Mouse (Mus musculus) bone marrow macrophage, adult 2 months (primary cell): ENCODE results near the gene Cpsf3. TPM values are rescaled to one million over a fixed set of nuclear protein-coding genes. Genes with fewer than 3 reads are reported as not detected.

Experiments used
- H3K27ac ChIP-seq: 2 replicates; pipeline ENCODE4 v1.5.1; 2012; ENCODE audit warnings: low read depth, low read length; ENCODE audit not compliant: insufficient read depth
- H3K4me1 ChIP-seq: 2 replicates; pipeline ENCODE4 v1.6.1; 2012; ENCODE audit warnings: low read length; ENCODE audit not compliant: control insufficient read depth, insufficient read depth
- H3K4me3 ChIP-seq: 2 replicates; pipeline ENCODE4 v1.5.1; 2012; ENCODE audit warnings: mild to moderate bottlenecking, low read length, moderate library complexity; ENCODE audit not compliant: insufficient read depth
- CTCF ChIP-seq: IDR thresholded peaks from 2 replicates; pipeline ENCODE4 v1.5.1; 2012; ENCODE audit warnings: low read depth, mild to moderate bottlenecking, low read length, moderate library complexity
- POLR2A ChIP-seq: IDR thresholded peaks from 2 replicates; pipeline ENCODE4 v1.6.1; 2012; ENCODE audit warnings: mild to moderate bottlenecking, low read depth, low read length, borderline replicate concordance
- polyA plus RNA-seq: library from polyadenylated mRNA; stranded (reverse); fragments of >200 nt; gene quantifications from 2 replicates; pipeline ENCODE4 v1.2.4, GENCODE M21; 2012; ENCODE audit not compliant: missing spikeins, insufficient read depth, insufficient read length

Cpsf3 gene
- polyA plus RNA-seq, 1 experiment, result 70.0 TPM

- Histone ChIP-seq H3K27ac (no peak overlapping the region), H3K4me3 (no peak overlapping the region), H3K4me1 (peaks cover 10% of the 10 kb centered on the region)
- TF ChIP-seq POLR2A, result no peak
- TF ChIP-seq CTCF, result peak; percentile 34; the same call in 1 of the 2 replicates
These were observed 19.0 kb upstream of the Cpsf3 start for GRCm38 (mm10) chr12:21265946-21266783.

DNA sequence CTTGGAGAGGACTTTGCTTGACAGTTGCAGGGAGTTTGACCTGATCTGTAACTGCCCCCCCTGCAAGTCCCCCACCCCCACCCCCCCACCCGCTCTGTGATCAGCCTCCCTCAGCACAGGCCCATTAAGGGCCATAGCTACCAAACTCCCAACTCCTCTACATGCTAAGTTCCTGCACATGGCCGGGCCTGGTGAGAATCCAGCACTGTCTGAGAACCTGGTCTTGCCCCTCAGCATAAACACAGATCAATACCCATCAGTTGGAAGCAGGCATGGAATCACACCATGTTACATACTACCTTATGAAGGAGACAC, 18.4 kb upstream of the Cpsf3 start:
- Histone ChIP-seq H3K4me3 (no peak overlapping the region), H3K27ac (no peak overlapping the region), H3K4me1 (peaks cover 10% of the 10 kb centered on the region)
- TF ChIP-seq POLR2A, result no peak
- TF ChIP-seq CTCF, result no peak; the same call in 1 of the 2 replicates

GRCm38 (mm10) chr12:21268083-21268616, 17.0 kb upstream of the Cpsf3 start:
- no peak overlapping the region for H3K27ac ChIP-seq
- peaks cover 10% of the 10 kb centered on the region for H3K4me1 ChIP-seq
- TF ChIP-seq POLR2A (no peak), CTCF (no peak)
- H3K4me3 ChIP-seq, result no peak overlapping the region

GRCm38 (mm10) chr12:21274446-21274845, 10.7 kb upstream of the Cpsf3 start:
- Histone ChIP-seq H3K4me3 (no peak overlapping the region), H3K27ac (no peak overlapping the region), H3K4me1 (peaks cover 3% of the 10 kb centered on the region; the same call in 1 of the 2 replicates)
- TF ChIP-seq CTCF (no peak), POLR2A (no peak)

DNA sequence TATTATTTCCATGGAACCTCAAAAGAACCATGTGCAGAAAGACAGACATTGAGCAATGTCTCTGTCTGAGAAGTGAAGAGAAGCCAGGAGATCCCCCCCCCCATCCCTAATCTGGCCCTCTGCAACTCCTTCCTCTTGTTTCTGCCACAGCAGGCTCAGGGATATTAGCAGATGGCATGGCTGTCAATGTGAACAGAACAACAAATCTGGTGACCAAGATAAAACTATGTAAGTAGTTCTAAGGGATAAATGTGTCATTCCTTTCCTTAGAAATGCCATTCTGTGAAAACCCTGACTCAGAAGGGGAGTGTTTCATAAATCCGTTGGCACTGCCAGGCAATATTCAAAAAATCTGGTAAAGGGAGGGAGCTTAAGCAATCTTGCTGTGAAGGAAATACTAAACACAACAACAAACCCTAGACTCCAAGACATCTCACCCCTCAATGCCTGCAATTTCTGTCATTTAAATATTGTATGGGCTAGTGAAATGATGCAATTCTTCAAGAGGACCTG, 7.8 kb upstream of the Cpsf3 start:
- H3K27ac ChIP-seq, result no peak overlapping the region
- TF ChIP-seq POLR2A, result no peak
- no peak for TF ChIP-seq CTCF
- H3K4me3 ChIP-seq, result no peak overlapping the region

DNA sequence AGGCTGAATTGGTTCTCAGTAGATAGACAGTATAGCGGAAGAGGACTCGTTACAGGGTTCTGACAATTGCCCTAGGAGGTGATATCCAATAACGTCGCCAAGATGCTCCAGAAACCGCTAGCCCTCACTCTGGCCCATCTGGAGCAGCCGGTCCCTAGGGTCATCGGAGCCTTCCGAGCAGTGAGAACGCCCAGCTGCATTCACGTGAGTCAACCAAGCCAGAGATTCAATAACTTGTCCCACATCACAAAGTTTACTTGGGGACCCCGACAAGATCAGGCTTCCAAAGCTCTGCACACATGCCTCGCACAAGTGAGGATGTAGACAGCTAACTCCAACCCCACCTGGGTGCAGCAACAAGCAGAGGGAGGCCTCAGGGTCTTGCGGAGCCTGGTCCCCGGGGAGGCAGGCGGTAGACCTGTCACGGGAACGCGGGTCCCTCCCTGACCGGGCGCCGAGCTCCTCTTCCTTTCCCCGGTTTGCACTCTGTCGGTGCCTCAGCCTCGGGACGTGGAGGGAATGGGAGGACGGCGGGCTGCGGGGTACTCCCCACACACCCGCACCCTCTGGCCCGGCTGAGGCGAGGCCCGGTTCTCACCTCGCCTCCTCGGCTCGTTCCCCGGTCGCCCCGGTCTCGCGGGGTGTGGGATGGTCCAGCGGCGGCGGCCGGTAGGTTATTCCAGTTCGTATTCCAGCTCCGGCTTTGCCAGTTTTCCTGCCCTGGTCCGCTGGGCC, 484 bp downstream of the Cpsf3 start:
- Histone ChIP-seq H3K4me1 (peaks cover 21% of the 10 kb centered on the region), H3K4me3 (peak overlapping the region; percentile 94), H3K27ac (peak overlapping the region; percentile 63)
- TF ChIP-seq POLR2A (no peak), CTCF (no peak)

More for the DNA sequence above, 7.8 kb upstream of the Cpsf3 start:
- H3K4me1 ChIP-seq, result peaks cover 5% of the 10 kb centered on the region

DNA sequence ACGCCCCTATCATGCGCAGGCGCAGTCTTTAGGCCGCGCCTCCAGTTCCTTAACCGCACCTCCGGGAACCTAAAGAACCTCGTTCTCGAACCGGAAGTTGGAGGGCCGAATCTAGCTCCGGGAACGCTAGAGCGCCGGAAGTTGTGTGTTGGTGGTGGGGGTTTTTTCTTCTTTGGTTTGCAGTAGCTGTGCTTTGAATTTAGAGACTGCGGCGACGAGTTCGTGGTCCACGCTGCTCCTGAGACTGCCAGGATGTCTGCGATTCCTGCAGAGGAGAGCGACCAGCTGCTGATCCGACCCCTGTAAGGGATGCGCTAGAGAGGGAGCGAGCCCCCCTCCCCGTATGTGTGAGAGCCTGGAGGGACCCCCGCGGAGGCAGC, 1.0 kb downstream of the Cpsf3 start, which contains the start of gene Itgb1bp1:
Gene Itgb1bp1, minus strand, starts transcription at position 42 of the 380 bp plus-strand sequence.
- Histone ChIP-seq H3K4me3 (peak within 1 kb of the TSS; percentile 95), H3K4me1 (peaks cover 20% of the 10 kb centered on the region), H3K27ac (peak within 1 kb of the TSS; percentile 95)
- no peak for TF ChIP-seq POLR2A
- TF ChIP-seq CTCF, result no peak

- peak overlapping the region; percentile 95 for H3K4me3 ChIP-seq
- H3K27ac ChIP-seq, result peak overlapping the region; percentile 95
- H3K4me1 ChIP-seq, result peaks cover 19% of the 10 kb centered on the region
- no peak for TF ChIP-seq POLR2A
- TF ChIP-seq CTCF, result no peak
These were observed 1.8 kb downstream of the Cpsf3 start for GRCm38 (mm10) chr12:21286712-21287650.

- TF ChIP-seq POLR2A, result no peak
- TF ChIP-seq CTCF, result no peak
- Histone ChIP-seq H3K4me3 (no peak overlapping the region), H3K4me1 (peaks cover 19% of the 10 kb centered on the region), H3K27ac (no peak overlapping the region)
These were observed 3.7 kb downstream of the Cpsf3 start for GRCm38 (mm10) chr12:21288716-21289395.
